Mouse (Mus musculus): Measurements from ENCODE around the gene Hba-a2.

GRCm38 (mm10) chr11:32320507-32321195 lies 24.4 kb downstream of the Hba-a2 start:
- no peak for TF ChIP-seq CTCF (IDR thresholded peaks at IDR 0.05; ENCODE audit: low read depth, low read length)
- no peak for TF ChIP-seq POLR2A (IDR thresholded peaks at IDR 0.05; ENCODE audit: borderline replicate concordance, low read depth, low read length)
